Mouse (Mus musculus) gastrocnemius, postnatal 25 days (tissue): ENCODE data around the gene Gm3417. TPM values are rescaled to one million over a fixed set of nuclear protein-coding genes. Genes with fewer than 3 reads are reported as not detected.
"Not testable (repeated sequence)": the region's sequence is repeated elsewhere in the genome, so short reads cannot be mapped to it uniquely, and the experiment has no call there.

Experiments
- DNase-seq: peaks from one replicate; pipeline ENCODE4 v3.0.0; 2022
- total RNA-seq, 2 experiments: library from RNA; stranded (reverse); gene quantifications; 1 replicate in 1 of 2; 2 replicates in 1 of 2; pipeline ENCODE4 v1.2.3; 2021

The Gm3417 gene
- total RNA-seq, 2 experiments from 2014 or later: not detected

- DNase-seq: no peak
Measured at GRCm38 (mm10) chr17:14958686-14959327, 19.8 kb downstream of the Gm3417 start.

DNA sequence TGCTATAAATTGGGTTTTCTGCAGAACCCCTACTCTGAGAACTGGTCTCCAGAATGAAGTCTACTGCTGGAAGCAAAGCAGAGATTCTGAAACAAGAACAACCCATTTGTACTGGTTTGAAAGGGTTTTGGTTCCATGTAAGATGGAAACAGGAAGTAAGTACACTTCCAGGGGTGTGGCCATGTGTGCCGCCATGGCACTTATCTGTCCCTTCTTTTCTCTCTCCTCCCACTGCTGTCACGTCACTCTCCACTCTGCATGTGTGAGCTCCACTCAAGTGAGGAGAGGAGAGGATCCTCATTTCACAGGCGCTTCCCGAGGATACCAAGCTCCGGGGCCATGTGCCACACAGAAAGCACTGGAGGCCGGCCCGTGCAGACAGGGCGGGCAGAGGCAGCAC lies 25.1 kb downstream of the Gm3417 start:
- DNase-seq: no peak

- peak; percentile 2 for DNase-seq
Measured at GRCm38 (mm10) chr17:14949161-14949827, 29.3 kb downstream of the Gm3417 start.

DNA sequence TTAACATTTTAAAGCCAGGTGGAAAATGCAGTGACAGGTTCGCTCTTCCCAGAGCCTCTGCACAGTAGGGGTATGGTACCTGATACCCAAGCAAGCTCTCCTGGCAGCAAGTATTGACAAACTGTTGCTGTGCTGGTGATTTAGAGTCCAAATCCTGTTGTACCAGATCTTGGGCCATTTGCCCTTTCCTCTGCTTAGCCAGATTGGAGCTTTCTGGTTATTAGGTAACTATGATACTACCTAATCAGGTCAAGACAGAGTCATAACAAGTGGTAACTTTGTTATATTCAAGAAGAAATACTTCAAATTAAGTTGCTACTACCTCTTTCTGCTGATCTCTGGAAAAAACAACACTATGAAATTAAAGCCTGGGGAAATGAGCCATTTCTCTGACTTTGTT lies 34.0 kb downstream of the Gm3417 start:
- DNase-seq: peak; percentile 2

DNA sequence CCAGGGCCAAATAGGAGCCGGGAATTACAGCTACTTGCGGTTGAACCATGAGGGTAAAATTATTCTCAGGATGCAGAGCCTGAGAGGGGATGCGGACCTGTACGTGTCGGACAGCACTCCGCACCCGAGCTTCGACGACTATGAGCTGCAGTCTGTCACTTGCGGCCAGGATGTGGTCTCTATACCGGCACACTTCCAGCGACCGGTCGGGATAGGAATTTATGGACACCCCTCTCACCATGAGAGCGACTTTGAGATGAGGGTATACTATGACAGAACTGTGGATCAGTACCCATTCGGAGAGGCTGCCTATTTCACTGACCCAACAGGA lies 34.9 kb downstream of the Gm3417 start:
- DNase-seq: no peak

DNA sequence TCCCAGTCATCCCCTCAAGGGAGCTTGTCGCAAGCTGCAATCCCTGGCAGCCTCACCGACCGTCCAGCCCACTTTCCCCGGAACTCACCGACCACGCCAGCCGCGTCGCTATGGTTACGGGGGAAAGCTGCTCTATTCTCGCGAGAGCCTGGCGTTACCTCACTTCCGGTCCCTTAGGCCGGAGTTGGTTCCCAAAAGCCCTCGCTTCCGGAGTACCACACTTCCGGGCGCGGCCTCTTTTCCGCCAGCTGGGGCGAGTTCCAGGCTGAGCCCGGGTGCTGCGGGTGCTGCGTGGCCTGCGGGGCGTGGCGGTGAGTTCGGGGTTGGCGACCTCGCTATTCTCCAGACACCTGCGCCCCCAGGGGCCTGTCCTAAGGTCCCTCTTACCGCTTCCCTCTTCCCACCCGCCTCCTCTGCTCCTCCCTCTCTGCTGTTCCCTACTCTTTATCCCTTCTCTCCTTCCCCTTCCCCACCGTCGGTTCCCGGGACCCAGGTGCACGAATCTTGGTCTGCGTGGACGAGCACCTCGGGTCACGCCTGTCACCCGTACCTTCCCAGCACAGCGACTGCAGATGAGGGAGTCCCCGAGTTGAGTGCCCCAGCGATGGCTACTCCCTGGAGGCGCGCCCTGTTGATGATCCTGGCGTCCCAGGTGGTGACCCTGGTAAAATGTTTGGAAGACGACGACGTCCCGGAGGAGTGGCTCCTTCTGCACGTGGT lies 35.4 kb downstream of the Gm3417 start, which contains the start of the genes Wdr27 and 1600012H06Rik:
Gene Wdr27, minus strand, starts transcription at position 150 of the 720 bp plus-strand sequence.
Gene 1600012H06Rik, plus strand, starts transcription at position 176 of the 720 bp plus-strand sequence.
- peak; percentile 97 for DNase-seq

GRCm38 (mm10) chr17:14942181-14942580 lies 36.4 kb downstream of the Gm3417 start:
- DNase-seq: not testable (repeated sequence)

DNA sequence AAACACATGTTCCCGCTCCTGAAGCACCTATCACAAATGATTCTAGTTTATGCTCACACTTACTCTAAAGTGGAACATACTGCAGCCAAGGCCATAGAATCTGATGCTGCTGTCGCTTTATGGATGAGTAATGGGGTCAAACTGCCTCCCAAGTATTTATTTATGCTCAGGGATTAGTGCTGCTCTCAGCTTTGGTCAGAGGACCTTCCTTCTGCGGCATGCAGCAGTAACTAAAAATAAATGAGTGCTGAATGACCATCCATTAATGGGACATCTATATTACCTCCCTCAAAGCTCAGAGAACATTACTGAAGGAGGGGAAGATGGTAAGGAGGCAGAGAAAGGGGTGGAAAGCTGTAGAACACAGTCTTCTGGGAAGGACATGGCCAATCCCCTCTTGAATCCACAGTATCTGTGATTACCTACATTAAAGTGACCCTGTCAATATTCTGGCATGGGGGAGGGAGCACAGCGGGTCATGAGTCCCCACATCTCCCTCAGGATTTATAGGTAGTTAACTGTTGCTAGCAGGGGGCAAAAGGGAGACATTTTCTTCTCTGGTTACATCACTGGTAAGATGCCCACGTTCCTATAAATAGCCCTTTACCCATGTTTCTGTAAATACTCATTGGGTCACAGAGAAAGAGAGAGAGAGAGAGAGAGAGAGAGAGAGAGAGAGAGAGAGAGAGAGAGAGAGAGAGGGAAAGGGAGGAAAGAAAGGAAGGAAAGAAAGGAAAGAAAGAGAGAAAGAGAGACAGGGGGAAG lies 42.6 kb downstream of the Gm3417 start:
- DNase-seq: no peak

GRCm38 (mm10) chr17:14935280-14935679 lies 43.3 kb downstream of the Gm3417 start:
- DNase-seq: not testable (repeated sequence)

- DNase-seq: no peak
Measured at GRCm38 (mm10) chr17:14931469-14931868, 47.1 kb downstream of the Gm3417 start.

DNA sequence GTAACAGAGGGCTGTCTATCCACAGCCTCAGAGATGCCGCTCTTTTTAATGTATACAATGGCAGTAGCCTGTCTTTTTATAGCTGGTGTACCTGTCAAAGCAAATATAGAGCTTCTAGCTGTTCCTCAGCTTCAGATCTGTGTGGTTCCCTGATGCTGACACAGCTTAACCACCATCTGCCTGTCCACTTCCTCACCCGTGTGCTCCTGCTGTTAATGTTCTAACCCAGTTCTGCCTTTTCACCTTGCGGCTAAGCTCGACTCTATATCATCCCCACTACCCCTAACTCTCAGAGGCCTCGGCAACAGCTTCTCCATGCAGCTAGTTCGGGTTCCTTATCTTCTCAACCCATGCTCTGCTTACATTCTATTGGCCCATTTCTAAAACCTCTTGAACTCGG lies 47.9 kb downstream of the Gm3417 start:
- no peak for DNase-seq

- no peak for DNase-seq
Measured at GRCm38 (mm10) chr17:14928631-14929030, 50.0 kb downstream of the Gm3417 start.

GRCm38 (mm10) chr17:14927644-14928218 lies 50.9 kb downstream of the Gm3417 start:
- DNase-seq: no peak

DNA sequence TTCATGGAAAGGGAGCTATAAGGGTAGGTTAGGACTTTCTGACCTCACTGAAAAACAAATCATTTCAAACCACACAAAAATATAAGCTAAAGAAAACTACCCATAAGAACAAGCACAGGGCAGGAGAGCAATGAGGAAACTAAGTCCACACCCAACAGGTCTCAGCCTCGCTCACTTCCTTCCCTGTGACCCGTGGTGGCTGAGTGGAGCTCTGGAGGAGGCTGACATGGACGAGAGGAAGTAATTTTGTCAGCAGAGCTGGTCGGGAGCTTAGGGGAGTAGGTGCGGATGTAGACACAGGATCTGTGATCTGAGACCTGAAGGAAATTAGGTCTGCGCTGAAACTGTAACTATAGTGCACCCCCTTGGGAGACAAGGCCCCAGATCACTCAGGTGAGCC lies 57.0 kb downstream of the Gm3417 start:
- no peak for DNase-seq

DNA sequence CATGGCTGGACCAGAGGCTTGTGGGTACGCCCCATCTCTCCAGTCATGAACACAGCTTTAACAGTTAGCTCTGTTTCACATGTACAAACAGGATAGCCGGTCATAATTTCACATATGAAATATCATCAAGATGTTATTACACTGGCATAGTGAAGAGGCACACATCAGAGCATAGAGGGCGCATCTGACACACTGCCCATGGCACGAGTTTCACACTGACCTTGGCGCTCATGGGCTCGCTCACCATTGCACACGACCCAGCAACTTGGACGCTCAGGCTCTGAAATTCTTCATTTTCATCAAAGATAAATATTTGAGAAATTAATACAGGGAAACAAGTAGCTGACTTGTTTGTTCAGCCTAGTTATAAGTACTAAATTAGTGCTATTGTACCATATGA lies 60.7 kb downstream of the Gm3417 start:
- no peak for DNase-seq

- no peak for DNase-seq
Measured at GRCm38 (mm10) chr17:14914401-14914800, 64.2 kb downstream of the Gm3417 start.

Other genes with a start within 250 kb of the Gm3417 start
- 1 to 10 TPM in 1 of 2 experiments, under 1 TPM in 1; 0.83 to 2.1 TPM for gene Wdr27, start 35.6 kb downstream of the Gm3417 start, total RNA-seq
- gene 1600012H06Rik, start 35.6 kb downstream of the Gm3417 start, total RNA-seq: 1 to 10 TPM; 7.0 to 9.0 TPM
- 10 to 100 TPM; 44.2 to 46.5 TPM for gene Phf10, start 17.5 kb downstream of the Gm3417 start, total RNA-seq
- 1 to 10 TPM; 1.5 to 3.6 TPM for gene 9030025P20Rik, start 322 bp downstream of the Gm3417 start, total RNA-seq
- gene Gm3435, start 31.4 kb upstream of the Gm3417 start, total RNA-seq: 1 to 10 TPM; 1.9 to 2.3 TPM
- gene Ermard, start 62.4 kb upstream of the Gm3417 start, total RNA-seq: 10 to 100 TPM; 19.2 to 19.8 TPM
- gene Tcte3, start 62.7 kb upstream of the Gm3417 start, total RNA-seq: not detected
- under 1 TPM; 0.69 to 0.72 TPM for gene Gm3448, start 62.7 kb upstream of the Gm3417 start, total RNA-seq